Mouse (Mus musculus): ENCODE results near the gene Itpr2.

GRCm38 (mm10) chr6:146310210-146310609 lies 191.8 kb downstream of the Itpr2 start:
- TF ChIP-seq CTCF (IDR thresholded peaks at IDR 0.05; ENCODE audit: low read depth) (no peak), EP300 (IDR thresholded peaks at IDR 0.05; ENCODE audit: low read depth) (no peak)
